Mouse (Mus musculus) cerebellum, adult 11 months (tissue): Measurements from ENCODE around the gene Gsta2.
A peak's percentile ranks its signal among the peaks of the same experiment; 100 is the strongest.
"Not testable (repeated sequence)": the region's sequence is repeated elsewhere in the genome, so short reads cannot be mapped to it uniquely, and the experiment has no call there.

ENCODE experiments used
- DNase-seq: peaks from one replicate; pipeline ENCODE4 v3.0.0; 2022

The Gsta2 gene

DNA sequence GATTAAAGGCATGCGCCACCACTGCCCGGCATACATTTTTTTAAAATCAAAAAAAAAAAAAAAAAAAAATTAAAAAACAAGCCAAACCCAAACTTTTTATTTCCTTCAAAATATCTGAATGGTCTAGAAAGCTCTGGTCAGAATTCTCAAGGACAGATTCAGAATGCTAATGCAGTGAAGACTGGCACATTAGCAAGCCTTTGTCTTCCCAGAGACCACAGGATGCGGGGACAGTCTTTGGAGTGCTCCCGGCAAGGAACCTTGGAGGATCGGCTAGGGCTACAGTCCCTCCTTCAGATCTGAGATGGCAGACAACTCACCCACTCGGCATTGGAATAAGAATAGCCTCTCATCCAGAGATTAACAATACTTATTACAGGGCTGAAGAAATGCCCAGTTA is 9.1 kb upstream of the Gsta2 start:
- DNase-seq, result no peak

GRCm38 (mm10) chr9:78363374-78363773 is 7.8 kb upstream of the Gsta2 start:
- no peak for DNase-seq

- no peak for DNase-seq
These were observed 4.9 kb upstream of the Gsta2 start for GRCm38 (mm10) chr9:78360484-78360872.

- no peak for DNase-seq
These were observed 4.3 kb upstream of the Gsta2 start for GRCm38 (mm10) chr9:78359750-78360483.

GRCm38 (mm10) chr9:78358053-78358452 is 2.5 kb upstream of the Gsta2 start:
- peak; percentile 13 for DNase-seq

GRCm38 (mm10) chr9:78354665-78355578 is 666 bp downstream of the Gsta2 start:
- DNase-seq, result no peak

DNA sequence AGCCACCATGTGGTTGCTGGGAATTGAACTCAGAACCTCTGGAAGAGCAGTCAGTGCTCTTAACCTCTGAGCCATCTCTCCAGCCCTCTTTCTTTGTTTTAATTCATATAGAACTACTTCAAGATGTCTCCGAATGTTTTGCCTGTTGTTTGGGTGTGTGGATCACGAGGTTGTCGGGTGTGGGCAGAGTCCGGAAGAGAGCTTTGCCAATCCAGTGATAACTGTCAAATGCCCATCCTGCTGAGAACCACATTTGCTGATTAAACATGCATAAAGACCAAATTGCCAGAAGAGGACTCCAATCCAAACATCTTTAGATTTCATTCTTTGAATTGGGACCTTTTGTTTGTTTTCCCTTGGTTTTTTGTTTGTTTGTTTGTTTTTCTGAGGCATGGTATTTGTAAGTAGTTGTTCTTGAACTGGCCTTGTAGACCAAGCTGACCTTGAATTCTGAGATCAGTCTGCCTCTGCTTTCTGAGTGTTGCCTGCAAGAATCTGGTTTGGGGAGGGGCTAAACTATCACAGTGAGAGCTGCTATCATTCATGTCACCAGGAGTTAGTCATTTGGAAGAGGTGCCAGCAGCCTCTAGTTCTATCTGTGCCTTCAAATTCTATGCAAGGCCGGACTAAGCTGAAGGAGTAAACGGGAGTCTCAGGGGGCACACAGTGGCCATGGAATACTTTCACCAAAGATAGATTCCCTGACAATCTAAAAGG is 3.9 kb downstream of the Gsta2 start:
- no peak for DNase-seq

DNA sequence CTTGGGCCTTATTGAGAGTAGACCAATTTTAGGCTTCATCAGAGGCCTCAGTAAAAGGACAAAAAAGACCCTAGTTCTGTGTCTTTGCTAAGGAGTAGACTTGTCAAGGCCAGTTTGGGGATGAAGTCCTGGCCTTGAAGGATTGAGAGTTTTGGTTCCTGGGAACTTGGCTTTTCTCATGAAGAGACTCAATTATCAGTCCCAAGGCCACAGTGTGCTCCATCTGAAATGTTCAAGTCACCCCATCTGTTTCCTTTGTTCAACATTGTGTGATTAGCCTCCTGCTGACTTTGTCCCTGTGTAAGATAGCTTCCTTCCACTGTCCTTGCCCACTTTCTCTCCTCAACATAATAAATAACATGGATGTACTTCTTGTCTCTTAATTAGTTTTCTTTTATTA is 5.6 kb downstream of the Gsta2 start:
- not testable (repeated sequence) for DNase-seq

DNA sequence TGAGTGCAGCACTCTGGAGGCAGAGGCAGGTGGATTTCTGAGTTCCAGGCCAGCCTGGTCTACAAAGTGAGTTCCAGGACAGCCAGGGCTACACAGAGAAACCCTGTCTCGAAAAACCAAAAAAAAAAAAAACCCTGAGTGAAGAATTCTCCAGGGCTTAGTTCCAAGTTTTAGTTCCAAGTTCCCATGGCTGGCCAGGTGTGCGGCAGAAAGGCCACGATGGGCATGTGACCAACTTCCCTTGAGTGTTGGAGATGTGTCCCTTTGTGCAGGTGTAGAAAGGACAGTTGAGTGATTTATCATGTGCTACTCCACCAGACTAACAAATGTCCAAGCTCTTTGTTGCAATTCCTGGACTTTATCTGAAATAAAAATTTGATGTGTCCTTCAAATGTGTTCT is 6.4 kb downstream of the Gsta2 start:
- not testable (repeated sequence) for DNase-seq

DNA sequence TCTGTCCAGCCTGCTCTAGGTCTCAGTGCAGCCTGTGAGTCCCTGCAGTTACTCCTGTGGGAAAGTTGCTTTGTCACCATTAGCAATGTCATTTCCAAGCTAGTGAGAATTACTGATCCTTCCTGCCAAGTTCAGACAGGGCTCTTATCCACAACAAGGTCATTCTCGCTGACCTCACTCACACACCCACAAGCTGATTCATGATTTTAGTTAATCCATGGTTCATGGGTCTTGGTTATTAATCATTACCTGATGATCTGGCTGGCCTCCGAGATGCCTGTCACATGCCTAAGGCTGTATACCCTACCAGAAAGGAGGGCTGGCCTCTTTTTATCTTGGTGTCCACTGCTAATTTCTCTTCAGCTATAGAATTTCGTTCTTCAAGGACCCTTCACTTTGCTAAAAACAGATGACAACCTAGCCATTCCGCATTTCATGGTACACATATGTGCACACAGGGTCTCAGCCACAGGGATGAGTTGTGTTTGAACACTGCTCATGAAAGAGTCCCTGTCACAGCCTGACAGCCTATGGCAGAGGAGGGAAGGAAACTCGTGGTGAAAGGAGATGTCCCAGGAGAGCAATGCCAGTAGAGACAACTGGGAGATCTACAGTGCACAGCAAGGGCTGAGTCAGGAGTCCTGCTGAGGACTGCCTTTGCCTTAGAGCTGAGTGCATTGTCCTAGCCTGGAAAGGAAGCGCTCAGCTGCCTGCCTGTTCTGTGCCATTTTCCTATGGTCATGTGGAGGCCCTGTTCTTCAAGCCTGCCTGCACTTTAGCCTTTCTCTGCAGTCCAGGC is 7.2 kb downstream of the Gsta2 start:
- DNase-seq, result not testable (repeated sequence)

GRCm38 (mm10) chr9:78347004-78347403 is 8.6 kb downstream of the Gsta2 start:
- DNase-seq, result no peak

- not testable (repeated sequence) for DNase-seq
These were observed 10.4 kb downstream of the Gsta2 start for GRCm38 (mm10) chr9:78345235-78345634.

DNA sequence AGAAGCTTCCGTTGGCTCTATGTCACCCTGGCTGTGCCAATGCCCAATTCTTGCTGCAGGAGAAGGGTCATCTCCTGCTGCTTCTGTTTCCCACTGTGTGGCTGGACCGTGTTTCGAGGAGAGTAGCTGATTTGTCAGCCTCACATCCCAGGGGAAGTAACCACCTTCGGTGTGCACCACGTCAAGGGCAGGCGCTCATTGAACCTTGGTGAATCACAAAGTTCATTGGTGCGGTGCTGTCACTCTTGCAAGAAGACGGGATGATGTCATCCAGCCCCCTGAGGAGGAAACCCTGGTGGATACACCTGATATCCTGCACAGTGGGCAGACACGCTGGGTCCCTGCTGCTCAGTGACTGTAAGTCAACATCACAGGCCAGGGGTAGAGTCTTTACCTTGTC is 12.5 kb downstream of the Gsta2 start:
- DNase-seq, result not testable (repeated sequence)

DNA sequence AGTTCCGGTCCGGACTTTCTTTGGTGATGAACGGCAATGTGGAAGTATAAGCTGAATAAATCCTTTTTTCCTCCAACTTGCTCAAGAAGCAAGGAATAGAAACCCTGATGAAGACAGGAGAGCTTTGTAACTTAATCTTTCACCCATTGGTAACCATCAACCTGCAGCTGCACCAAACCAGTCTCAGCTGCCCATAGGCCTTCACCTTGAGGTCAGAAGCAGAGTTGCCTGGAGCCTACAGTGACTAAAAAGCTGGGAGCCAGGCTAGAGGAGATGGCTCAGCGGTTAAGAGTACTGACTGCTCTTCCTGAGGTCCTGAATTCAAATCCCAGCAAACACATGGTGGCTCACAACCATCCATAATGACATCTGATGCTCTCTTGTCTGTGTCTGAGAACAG is 13.1 kb downstream of the Gsta2 start:
- DNase-seq, result not testable (repeated sequence)

DNA sequence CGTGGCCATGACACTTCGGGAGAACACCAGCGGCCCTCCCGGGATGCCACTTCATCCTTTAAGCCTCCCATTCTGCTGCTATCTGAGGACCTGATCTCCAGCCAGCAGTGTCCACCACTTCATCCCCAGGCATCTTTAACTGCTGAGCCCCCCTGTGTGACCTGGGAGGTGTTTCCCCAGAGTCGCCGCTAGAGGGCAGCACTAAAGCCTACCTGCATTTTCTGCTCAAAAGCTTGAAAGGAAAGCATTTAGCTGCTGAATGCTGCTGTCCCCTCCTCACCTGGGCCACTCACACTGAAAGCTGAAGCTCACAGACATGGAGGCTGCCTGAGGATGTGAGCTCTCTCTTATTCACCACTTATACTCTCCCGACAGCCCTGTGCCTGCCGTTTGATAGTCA is 15.3 kb downstream of the Gsta2 start:
- DNase-seq, result peak; percentile 5

DNA sequence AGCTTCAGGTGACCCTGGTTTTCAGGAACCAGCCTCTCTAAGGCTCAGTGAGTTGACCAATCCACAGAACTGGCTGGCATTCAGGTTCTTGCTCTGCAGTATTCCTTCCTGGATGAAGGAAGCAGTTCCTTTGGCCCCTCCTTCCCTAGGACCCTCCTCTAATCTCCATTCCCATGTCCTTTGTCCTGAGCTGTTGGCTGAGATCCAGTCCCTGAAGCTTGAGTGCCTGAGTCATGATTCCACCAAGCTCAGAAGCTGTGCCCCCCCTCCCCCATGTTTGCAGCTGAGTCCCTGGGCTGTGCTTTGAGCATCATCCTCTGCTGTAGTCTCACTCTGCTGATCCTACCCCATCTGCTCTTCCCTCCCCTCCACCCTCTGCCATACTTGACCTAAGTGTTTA is 18.5 kb downstream of the Gsta2 start:
- DNase-seq, result not testable (repeated sequence)

DNA sequence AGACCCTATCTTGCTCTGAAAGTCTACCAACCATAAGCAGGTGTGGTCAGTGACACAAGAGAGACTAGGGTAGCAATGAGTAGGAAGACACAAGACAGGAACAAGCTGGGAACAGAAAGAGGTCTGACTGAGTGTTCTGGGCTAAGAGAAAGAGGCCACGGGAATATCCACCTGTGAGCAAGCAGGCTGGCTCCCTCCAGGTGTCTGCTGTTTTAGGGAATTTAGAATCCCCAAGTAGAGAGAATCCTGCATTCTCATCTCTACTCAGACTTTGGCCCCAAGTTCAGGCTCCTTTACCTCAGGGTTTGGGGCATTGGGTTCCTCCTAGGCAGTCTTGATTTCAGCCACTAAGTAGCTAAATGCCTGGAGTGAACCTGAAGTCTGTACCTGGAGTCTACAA is 28.3 kb downstream of the Gsta2 start, which contains the start of gene Omt2b:
Gene Omt2b (plus strand): TSS at position 301 of the 400 bp plus-strand sequence.
- not testable (repeated sequence) for DNase-seq

DNA sequence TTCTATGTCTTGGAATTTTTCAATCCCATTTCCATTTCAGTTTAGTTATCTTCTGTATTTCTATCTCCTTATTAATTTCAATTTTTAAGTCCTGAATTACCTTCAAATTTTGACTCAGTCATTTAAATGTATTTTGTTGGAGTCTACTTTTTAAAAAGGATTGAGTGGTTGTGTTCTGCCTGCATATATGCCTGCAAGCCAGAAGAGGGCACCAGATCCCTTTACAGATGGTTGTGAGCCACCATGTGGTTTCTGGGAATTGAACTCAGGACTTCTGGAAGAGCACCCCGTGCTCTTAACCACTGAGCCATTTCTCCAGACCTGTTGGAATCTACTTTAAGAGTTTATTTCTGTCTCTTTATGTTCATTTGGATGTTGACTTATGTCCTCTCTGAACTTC is 36.1 kb downstream of the Gsta2 start:
- no peak for DNase-seq

- DNase-seq, result no peak
These were observed 40.9 kb downstream of the Gsta2 start, which contains the start of gene Omt2a for GRCm38 (mm10) chr9:78314696-78315095. TSS of gene Omt2a (minus strand) at chr9:78314796.

DNA sequence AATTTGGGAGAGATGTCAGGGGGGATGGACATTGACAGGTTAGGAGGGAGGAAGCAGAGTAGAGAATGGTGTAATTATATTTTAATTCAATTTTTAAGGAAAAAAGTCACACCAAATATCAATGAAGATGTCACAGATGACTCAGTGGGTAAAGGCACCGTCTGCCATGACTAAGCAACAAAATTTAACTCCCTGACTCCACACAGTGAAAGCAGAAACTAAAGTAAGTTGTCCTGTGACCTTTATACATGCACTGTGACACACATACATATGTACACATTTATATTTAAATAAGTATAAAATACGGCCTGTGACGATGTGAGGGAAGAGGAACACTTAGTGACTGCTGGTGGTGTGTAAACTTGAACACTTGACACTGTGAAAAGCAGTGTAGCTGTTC is 47.5 kb downstream of the Gsta2 start:
- not testable (repeated sequence) for DNase-seq

GRCm38 (mm10) chr9:78299143-78299542 is 56.4 kb downstream of the Gsta2 start:
- DNase-seq, result not testable (repeated sequence)

DNA sequence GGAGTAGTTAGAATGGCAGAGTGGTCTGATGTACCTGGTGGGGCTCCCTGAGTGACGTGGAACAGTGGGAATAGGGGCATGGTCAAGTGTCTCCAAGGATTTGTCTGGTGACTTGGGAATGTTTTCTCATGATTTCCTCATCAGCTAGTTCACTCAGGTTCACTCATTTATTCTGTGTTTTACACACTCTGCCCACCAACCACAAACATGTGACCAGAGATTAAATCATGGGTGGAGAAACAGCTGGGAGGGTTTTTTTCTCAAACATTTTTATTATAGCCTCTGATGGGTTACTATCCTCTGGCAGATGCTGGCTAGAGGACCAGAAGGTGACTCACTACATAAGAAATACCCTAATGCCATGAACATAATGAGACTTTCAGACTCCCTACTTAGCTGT is 57.4 kb downstream of the Gsta2 start:
- no peak for DNase-seq
